Mouse (Mus musculus): ENCODE results near the gene D2hgdh.
"Not testable (repeated sequence)": the region's sequence is repeated elsewhere in the genome, so short reads cannot be mapped to it uniquely, and the experiment has no call there.

GRCm38 (mm10) chr1:93855790-93856189 is 31.1 kb downstream of the D2hgdh start:
- TF ChIP-seq MYOD1 (IDR thresholded peaks at IDR 0.05; ENCODE audit: control insufficient read depth, insufficient read length, low read depth); CTCF (IDR thresholded peaks at IDR 0.05; ENCODE audit: control insufficient read depth, insufficient read depth, insufficient read length); USF1 (IDR thresholded peaks at IDR 0.05; ENCODE audit: low read depth); CEBPB (IDR thresholded peaks at IDR 0.05; ENCODE audit: low read depth); MAX (IDR thresholded peaks at IDR 0.05); MYOG (IDR thresholded peaks at IDR 0.05; ENCODE audit: control insufficient read depth, extremely low read depth, insufficient read length); FOSL1 (IDR thresholded peaks at IDR 0.05; ENCODE audit: insufficient read depth, low read length, poor library complexity, severe bottlenecking): not testable (repeated sequence)
